Mouse (Mus musculus) lung, embryonic 15.5 days (tissue): Measurements from ENCODE around the gene Plekhf1. TPM values are rescaled to one million over a fixed set of nuclear protein-coding genes. Genes with fewer than 3 reads are reported as not detected.

Source experiments
- ATAC-seq: fragments of 200-750 bp; cut with Nextera tagmentation; 2 replicates; pipeline ENCODE4 v1.8.0; 2017; ENCODE audit warnings: moderate number of reproducible peaks, borderline replicate concordance; ENCODE audit not compliant: low FRiP score, low TSS enrichment; ENCODE audit errors: extremely low read depth
- H3K27ac ChIP-seq: fragments of 300-500 bp; sonication (generic); 2 replicates; pipeline ENCODE4 v1.5.1; 2015; ENCODE audit warnings: moderate library complexity, mild to moderate bottlenecking, inconsistent platforms
- H3K27me3 ChIP-seq: fragments of 300-500 bp; sonication (generic); 2 replicates; pipeline ENCODE4 v1.6.1; 2015; ENCODE audit warnings: inconsistent platforms
- H3K36me3 ChIP-seq: fragments of 300-500 bp; sonication (generic); 2 replicates; pipeline ENCODE4 v1.6.1; 2015; ENCODE audit warnings: inconsistent platforms
- H3K4me1 ChIP-seq: fragments of 300-500 bp; sonication (generic); 2 replicates; pipeline ENCODE4 v1.6.1; 2015; ENCODE audit warnings: inconsistent platforms
- H3K4me2 ChIP-seq: fragments of 300-500 bp; sonication (generic); 2 replicates; pipeline ENCODE4 v1.6.1; 2015; ENCODE audit warnings: inconsistent platforms, mild to moderate bottlenecking, moderate library complexity
- H3K4me3 ChIP-seq: fragments of 300-500 bp; sonication (generic); 2 replicates; pipeline ENCODE4 v1.5.1; 2015; ENCODE audit warnings: mild to moderate bottlenecking, inconsistent platforms
- H3K9ac ChIP-seq: fragments of 300-500 bp; sonication (generic); 2 replicates; pipeline ENCODE4 v1.6.1; 2015; ENCODE audit warnings: inconsistent platforms
- H3K9me3 ChIP-seq: fragments of 300-500 bp; sonication (generic); 2 replicates; pipeline ENCODE4 v1.6.1; 2016; ENCODE audit warnings: inconsistent platforms
- WGBS: fragments of 180-500 bp; shearing (Covaris S2); methylation state at CpG from one replicate; pipeline ENCODE4 v1.1.7; 2015; 5-methylcytosine and 5-hydroxymethylcytosine counted together
- polyA plus RNA-seq: library from polyadenylated mRNA; unstranded; fragments of >200 nt; fragmentation: Nextera tagmentation; extraction: Ambion mirVana; gene quantifications from 2 replicates; pipeline ENCODE4 v1.2.1, GENCODE M21; 2015

The Plekhf1 gene
- polyA plus RNA-seq, 1 experiment from 2014 or later = 5.5 TPM

DNA sequence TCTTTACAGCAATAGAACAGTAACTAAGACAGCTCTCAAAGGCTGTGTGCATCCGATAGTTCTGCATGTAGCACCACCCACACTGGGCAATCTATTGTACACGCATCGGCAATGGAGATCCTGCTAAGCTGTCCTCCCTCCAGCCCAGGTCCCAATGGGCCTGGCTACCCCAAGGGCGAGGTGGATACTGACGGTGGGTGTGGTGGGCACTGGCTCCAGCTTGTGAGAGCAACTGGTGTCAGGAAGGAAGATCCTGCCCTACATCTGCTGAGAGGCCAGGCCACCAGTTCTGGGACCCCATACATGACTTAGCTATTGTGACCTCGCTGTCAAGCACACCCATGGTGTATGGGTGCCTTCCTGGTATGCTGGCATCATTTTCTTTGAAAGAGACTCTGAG, 12.1 kb downstream of the Plekhf1 start:
- no peaks in the 10 kb centered on the region for H3K4me1 ChIP-seq
- peaks cover 6% of the 10 kb centered on the region; the same call in 1 of the 2 replicates for H3K36me3 ChIP-seq
- no peak overlapping the region for H3K4me2 ChIP-seq
- H3K27ac ChIP-seq = no peak overlapping the region
- H3K27me3 ChIP-seq = no peaks in the 10 kb centered on the region
- no peak overlapping the region for H3K9ac ChIP-seq
- H3K4me3 ChIP-seq = no peak overlapping the region
- no peaks in the 10 kb centered on the region for H3K9me3 ChIP-seq
- WGBS = 90% methylated on average over 6 of the region's 6 CpGs
- no peak for ATAC-seq

DNA sequence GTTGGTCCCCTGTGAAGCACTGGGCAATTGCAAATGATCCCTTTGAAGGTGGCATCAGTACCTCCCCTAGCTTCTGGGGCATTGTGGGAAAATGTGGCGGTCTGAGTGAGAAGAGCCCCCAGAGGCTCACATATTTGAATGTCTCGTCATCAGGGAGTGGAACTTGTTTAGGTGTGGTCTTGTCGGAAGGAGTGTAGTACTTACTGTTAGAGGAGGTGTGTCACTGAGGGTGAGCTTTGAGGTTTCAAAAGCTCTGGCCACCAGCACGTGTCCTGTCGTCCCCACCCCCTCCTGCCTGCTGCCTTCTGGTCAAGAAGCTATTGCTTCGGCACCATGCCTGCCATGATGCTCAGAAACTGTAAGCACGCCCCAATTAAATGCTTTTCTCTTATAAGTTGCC, 12.5 kb downstream of the Plekhf1 start:
- Histone ChIP-seq H3K27ac (no peak overlapping the region), H3K27me3 (no peaks in the 10 kb centered on the region), H3K36me3 (peaks cover 1% of the 10 kb centered on the region; the same call in 1 of the 2 replicates), H3K4me2 (no peak overlapping the region), H3K4me1 (no peaks in the 10 kb centered on the region), H3K4me3 (no peak overlapping the region), H3K9me3 (no peaks in the 10 kb centered on the region), H3K9ac (no peak overlapping the region)
- ATAC-seq = no peak
- 64% methylated on average over 7 of the region's 7 CpGs for WGBS

DNA sequence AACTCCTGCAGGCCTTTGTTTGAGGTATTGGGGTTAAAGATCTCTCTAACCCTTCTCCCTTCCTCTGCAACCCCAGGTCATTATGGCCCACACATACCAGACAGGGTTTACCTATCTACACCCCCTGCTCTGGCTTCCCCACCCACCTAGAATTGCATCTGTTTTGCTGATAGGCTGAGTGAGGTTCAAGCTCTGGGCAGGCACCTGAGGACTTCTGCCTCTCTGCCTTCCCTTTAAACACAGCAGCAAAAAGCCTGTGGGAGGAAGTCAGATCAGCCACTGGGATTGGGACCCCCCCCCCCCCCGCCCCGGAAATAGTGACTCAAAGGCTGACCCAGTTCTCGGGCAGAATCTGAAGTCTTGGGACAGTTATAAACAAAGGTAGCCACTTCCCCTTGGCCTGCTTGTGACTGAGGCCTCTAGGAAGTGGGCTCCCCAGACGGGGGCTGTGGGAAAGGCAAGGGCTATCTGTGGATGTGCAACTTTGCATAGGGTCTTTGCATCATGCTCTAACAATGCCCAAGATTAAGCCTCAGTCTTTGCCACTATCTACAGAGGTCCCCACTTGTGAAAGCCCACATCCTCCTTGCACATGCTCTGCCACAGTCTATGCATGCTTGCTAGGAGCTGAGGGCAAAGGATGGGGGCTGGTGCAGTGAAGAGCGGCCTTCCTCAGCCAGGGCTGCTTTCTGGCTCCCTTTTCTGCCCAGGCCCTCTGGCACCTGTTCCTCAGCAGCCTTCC, 13.2 kb downstream of the Plekhf1 start:
- no peaks in the 10 kb centered on the region for H3K9me3 ChIP-seq
- no peak for ATAC-seq
- no peaks in the 10 kb centered on the region for H3K27me3 ChIP-seq
- H3K36me3 ChIP-seq = no peaks in the 10 kb centered on the region
- no peaks in the 10 kb centered on the region for H3K4me1 ChIP-seq
- 46% methylated on average over 5 of the region's 5 CpGs for WGBS
- no peak overlapping the region for H3K4me3 ChIP-seq
- no peak overlapping the region for H3K4me2 ChIP-seq
- H3K9ac ChIP-seq = no peak overlapping the region
- H3K27ac ChIP-seq = no peak overlapping the region

DNA sequence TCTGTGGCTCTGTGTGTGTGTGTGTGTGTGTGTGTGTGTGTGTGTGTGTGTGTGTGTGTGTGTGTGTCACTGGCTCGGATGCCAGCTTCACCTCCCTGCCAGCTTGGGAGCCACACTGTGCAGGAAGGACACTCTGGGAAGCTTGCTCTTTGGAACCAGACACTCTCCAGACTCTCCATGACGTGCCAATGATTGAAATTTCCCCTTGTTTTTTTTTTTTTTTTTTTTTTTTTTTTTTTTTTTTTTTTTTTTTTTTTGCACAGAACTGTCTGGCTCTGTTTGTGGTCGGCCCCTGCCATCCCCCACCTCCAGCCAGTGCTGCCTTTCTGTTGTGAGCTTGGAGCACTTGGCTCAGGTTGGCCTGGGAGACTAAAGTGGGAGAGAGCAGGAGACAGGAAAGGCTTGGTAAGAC, 15.2 kb downstream of the Plekhf1 start:
- Histone ChIP-seq H3K4me3 (no peak overlapping the region), H3K9ac (no peak overlapping the region), H3K4me1 (no peaks in the 10 kb centered on the region), H3K4me2 (no peak overlapping the region), H3K9me3 (no peaks in the 10 kb centered on the region), H3K27me3 (no peaks in the 10 kb centered on the region), H3K36me3 (no peaks in the 10 kb centered on the region), H3K27ac (no peak overlapping the region)
- WGBS = 5% methylated on average over 3 of the region's 3 CpGs
- no peak for ATAC-seq

DNA sequence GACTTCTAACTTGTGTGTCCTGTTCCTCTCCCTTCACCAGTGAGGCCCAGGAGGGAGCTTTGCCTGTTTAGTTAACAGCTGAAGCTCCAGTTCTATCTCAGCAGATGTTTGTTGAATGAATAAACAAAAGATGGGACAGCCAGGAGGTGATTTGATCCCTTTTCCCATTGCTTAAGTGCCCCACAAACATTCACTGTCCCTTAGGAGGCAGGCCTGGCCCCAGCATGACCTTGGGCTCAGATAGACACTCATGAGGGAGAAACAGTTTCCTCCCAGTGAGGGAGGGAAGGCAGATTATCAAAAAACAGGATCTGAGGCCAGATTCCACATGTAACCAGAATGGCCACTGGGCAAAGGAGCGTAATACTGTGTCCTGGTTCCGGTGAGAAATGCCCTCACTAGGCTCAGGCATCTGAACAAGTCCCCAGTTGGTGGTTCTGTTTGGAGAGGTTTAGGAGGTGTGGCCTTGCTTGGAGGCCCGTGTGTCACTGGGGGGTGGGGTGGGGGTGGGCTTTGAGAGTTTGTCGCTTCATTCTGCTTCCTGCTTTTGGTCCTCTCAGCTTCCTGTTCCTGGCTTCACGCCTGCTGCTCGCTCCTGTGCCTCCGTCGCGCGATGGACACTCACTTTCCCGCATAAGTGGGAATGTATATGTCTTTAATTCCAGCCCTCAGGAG, 18.2 kb downstream of the Plekhf1 start:
- Histone ChIP-seq H3K27me3 (no peaks in the 10 kb centered on the region), H3K27ac (no peak overlapping the region), H3K36me3 (no peaks in the 10 kb centered on the region), H3K9me3 (no peaks in the 10 kb centered on the region), H3K9ac (no peak overlapping the region), H3K4me1 (no peaks in the 10 kb centered on the region), H3K4me3 (no peak overlapping the region), H3K4me2 (no peak overlapping the region)
- no peak for ATAC-seq
- 49% methylated on average over 11 of the region's 11 CpGs for WGBS

DNA sequence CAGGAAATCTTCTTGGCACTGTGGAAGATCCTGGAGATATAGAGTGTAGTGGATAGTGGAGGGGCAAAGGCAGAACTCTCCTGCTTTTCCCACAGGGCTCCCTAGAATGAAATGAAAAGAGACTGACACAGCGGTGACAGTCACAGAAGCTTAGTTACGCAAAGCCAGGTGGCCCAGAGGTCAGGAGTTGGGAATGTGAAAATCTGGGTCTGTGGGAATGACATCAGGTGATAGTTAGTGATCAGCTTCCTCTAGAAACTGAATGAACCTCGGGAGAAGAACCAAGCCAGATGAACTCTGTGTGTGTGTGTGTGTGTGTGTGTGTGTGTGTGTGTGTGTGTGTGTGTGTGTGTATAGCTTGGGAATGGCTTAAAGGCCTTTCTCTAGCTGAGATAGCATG, 18.8 kb downstream of the Plekhf1 start:
- Histone ChIP-seq H3K9ac (no peak overlapping the region), H3K4me3 (no peak overlapping the region), H3K27me3 (no peaks in the 10 kb centered on the region), H3K4me2 (no peak overlapping the region), H3K36me3 (no peaks in the 10 kb centered on the region), H3K4me1 (no peaks in the 10 kb centered on the region), H3K27ac (no peak overlapping the region), H3K9me3 (no peaks in the 10 kb centered on the region)
- 51% methylated on average over 3 of the region's 3 CpGs for WGBS
- ATAC-seq = no peak

DNA sequence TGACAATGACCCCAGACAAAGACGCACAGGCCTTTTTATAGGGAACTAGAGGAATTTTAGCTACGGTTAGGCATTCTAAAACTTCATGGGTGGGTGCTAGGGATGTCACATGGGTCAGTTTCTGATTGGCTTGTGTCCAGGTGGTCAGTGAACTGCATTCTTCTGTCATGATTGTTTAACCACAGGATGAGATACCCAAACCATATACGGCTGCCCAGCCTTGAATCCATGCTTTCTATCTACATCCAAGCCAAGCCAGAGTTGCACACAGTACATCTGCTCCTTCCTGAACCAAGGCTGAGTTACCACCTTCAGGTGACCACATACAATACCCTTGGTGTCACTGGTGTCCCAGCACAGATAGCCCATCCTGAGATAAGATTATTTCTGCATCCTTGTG, 21.3 kb downstream of the Plekhf1 start:
- H3K36me3 ChIP-seq = no peaks in the 10 kb centered on the region
- ATAC-seq = no peak
- 64% methylated on average over 3 of the region's 3 CpGs for WGBS
- H3K4me2 ChIP-seq = no peak overlapping the region
- no peak overlapping the region for H3K4me3 ChIP-seq
- H3K9ac ChIP-seq = no peak overlapping the region
- no peaks in the 10 kb centered on the region for H3K4me1 ChIP-seq
- no peaks in the 10 kb centered on the region for H3K9me3 ChIP-seq
- H3K27ac ChIP-seq = no peak overlapping the region
- H3K27me3 ChIP-seq = no peaks in the 10 kb centered on the region

DNA sequence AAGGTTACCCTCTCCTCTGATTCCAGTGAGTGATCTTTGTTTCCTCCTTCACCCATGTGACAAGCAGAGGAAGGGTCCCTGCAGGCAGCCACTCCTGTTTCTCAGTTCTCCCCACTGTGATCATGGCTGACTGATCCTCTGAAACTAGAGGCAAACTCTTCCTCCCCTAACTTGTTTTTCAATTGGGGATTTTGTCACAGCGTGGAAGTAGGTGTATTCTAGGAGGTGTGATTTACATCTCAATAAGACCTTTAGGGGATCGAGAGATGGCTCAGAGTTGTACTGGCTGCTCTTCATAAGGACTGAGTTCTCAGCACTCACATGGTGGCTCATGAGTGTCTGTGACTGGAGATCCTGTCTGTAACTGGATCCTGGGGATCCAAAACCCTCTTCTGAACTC, 22.0 kb downstream of the Plekhf1 start:
- Histone ChIP-seq H3K4me2 (no peak overlapping the region), H3K27ac (no peak overlapping the region), H3K4me1 (peaks cover under 1% of the 10 kb centered on the region; the same call in 1 of the 2 replicates), H3K36me3 (no peaks in the 10 kb centered on the region), H3K4me3 (no peak overlapping the region), H3K27me3 (no peaks in the 10 kb centered on the region), H3K9me3 (no peaks in the 10 kb centered on the region), H3K9ac (no peak overlapping the region)
- no peak for ATAC-seq
- WGBS = 47% methylated on average over 2 of the region's 2 CpGs

DNA sequence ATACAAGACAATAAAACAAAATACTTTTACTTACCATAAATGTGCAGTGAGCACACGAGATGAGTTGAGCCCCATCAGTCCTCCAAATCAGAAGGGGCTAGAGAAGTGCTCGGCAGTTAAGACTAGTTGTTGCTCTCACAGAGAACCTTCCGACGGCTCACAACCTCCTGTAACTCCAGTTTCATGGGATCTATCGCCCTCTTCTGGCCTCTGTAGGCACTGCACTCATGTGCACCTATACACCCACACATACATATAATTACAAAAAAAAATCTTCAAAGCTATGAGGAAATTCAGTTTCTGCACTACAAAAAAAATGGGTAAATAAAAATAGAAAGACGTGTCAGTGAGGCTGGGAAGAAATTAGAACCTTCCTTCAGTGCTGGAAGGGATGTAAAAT, 23.5 kb downstream of the Plekhf1 start:
- H3K36me3 ChIP-seq = no peaks in the 10 kb centered on the region
- H3K4me3 ChIP-seq = no peak overlapping the region
- no peak for ATAC-seq
- H3K4me2 ChIP-seq = no peak overlapping the region
- H3K27me3 ChIP-seq = no peaks in the 10 kb centered on the region
- H3K4me1 ChIP-seq = peaks cover 4% of the 10 kb centered on the region; the same call in 1 of the 2 replicates
- no peak overlapping the region for H3K27ac ChIP-seq
- H3K9ac ChIP-seq = no peak overlapping the region
- 80% methylated on average over 6 of the region's 6 CpGs for WGBS
- H3K9me3 ChIP-seq = no peaks in the 10 kb centered on the region

DNA sequence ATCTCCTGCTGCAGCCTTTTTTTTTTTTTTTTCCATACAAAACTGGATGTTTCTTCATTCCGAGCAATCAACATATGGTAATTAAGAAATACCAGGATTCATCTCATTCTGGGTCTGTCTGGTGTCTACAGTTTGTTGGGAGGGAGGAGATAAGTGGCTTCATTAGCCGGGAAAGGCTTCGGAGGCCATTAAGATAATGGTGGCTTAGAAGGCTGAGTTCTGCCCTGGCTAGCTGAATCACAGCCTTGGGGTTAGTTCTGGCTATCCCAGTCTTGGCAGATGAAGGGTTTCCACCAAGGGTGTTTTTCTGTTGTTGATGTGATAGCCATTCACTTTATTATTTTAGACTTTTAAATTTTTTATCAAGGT, 26.5 kb downstream of the Plekhf1 start:
- Histone ChIP-seq H3K9ac (no peak overlapping the region), H3K27me3 (no peaks in the 10 kb centered on the region), H3K27ac (no peak overlapping the region), H3K9me3 (no peaks in the 10 kb centered on the region), H3K4me3 (no peak overlapping the region), H3K4me2 (no peak overlapping the region), H3K4me1 (peaks cover 4% of the 10 kb centered on the region; the same call in 1 of the 2 replicates), H3K36me3 (no peaks in the 10 kb centered on the region)
- WGBS = 23% methylated on average over 3 of the region's 3 CpGs
- no peak for ATAC-seq

DNA sequence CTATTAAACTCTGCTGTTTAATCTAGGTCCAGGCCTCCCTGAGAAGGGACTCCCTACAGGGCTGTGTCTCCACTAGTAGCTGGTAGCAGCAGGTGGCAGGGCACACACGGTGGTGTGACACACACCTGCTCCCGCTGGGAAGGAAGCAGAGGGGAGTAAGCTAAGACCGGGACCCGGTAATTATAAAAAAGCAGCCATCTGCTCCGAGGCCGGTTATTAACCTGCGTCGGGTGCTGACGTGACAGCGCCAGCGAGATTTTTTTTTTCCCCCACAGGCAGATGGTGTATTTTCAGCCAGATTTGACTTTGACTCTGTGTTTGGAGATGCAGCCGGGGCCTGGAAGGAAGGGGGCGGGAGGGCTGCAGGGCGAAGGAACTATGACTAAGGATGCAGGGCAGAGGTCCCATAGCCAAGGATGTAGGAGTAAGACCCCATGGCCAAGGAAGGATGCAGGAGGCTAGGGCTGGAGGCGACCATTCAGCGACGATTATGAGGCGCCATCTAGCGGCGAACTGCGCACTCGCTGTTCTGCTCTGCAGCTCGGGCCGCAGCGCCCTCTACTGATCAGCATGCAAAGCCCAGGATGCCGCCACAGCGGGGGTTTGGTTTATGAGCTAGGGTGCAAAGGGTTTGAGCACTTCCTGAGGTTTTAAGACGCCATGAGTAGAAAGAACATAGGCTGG, 27.1 kb downstream of the Plekhf1 start:
- no peaks in the 10 kb centered on the region for H3K9me3 ChIP-seq
- 4% methylated on average over 28 of the region's 28 CpGs for WGBS
- no peak overlapping the region for H3K27ac ChIP-seq
- H3K27me3 ChIP-seq = no peaks in the 10 kb centered on the region
- H3K36me3 ChIP-seq = no peaks in the 10 kb centered on the region
- peak overlapping the region; percentile 34; the same call in 1 of the 2 replicates for H3K4me2 ChIP-seq
- H3K4me3 ChIP-seq = no peak overlapping the region
- peak; percentile 87 for ATAC-seq
- H3K4me1 ChIP-seq = peaks cover 4% of the 10 kb centered on the region; the same call in 1 of the 2 replicates
- H3K9ac ChIP-seq = no peak overlapping the region
